Mouse (Mus musculus) E14TG2a.4 (cell line): ENCODE results near the gene Ackr4.
A peak's percentile ranks its signal among the peaks of the same experiment; 100 is the strongest.

Source experiments
- H3K27me3 ChIP-seq: 2 replicates; pipeline ENCODE4 v1.6.1; 2014; ENCODE audit warnings: low read length, control low read depth; ENCODE audit not compliant: insufficient read depth
- H3K36me3 ChIP-seq: 2 replicates; pipeline ENCODE4 v1.6.1; 2014; ENCODE audit warnings: low read length, control low read depth; ENCODE audit not compliant: insufficient read depth
- H3K4me1 ChIP-seq: replicated peaks from 2 replicates; pipeline ENCODE4 v1.6.1; 2014; ENCODE audit warnings: low read depth, low read length, control low read depth
- H3K4me3 ChIP-seq: replicated peaks from 2 replicates; pipeline ENCODE4 v1.5.1; 2014; ENCODE audit warnings: mild to moderate bottlenecking, low read length
- H3K9me3 ChIP-seq: 2 replicates; pipeline ENCODE4 v1.6.1; 2014; ENCODE audit warnings: low read length, control low read depth
- CTCF ChIP-seq: conservative IDR thresholded peaks from 2 replicates; pipeline ENCODE4 v1.5.1; 2014; ENCODE audit warnings: low read length
- NANOG ChIP-seq: IDR thresholded peaks from 2 replicates; pipeline ENCODE4 v1.6.1; 2014; ENCODE audit warnings: borderline replicate concordance, low read length, mixed read lengths
- POU5F1 ChIP-seq: IDR thresholded peaks from 2 replicates; pipeline ENCODE4 v1.6.1; 2014; ENCODE audit warnings: low read length, borderline replicate concordance

Ackr4 gene

DNA sequence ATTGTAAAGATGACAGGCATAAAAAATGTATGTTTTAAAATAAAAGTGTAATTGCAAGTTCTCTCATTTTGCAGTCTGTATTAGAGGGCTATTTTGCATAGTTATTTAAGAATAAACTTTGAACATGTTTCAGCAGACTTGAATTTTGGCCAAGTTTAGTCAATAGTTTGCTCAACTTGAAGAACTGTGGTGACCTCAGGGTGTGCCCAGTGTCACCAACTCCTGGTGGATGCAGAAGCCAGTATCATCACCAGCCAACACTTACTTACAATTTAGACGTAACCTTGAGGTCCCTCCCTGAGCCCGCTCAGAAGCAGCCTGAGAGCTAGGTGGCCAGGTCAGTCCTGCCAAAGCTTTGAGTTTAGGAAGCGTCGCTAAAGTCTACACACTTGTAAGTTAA lies 83.1 kb downstream of the Ackr4 start:
- Histone ChIP-seq H3K9me3 (no peaks in the 10 kb centered on the region), H3K27me3 (no peaks in the 10 kb centered on the region), H3K36me3 (peaks cover 26% of the 10 kb centered on the region), H3K4me1 (peaks cover 12% of the 10 kb centered on the region), H3K4me3 (no peak overlapping the region)
- no peak for TF ChIP-seq NANOG
- TF ChIP-seq CTCF = no peak
- TF ChIP-seq POU5F1 = no peak

DNA sequence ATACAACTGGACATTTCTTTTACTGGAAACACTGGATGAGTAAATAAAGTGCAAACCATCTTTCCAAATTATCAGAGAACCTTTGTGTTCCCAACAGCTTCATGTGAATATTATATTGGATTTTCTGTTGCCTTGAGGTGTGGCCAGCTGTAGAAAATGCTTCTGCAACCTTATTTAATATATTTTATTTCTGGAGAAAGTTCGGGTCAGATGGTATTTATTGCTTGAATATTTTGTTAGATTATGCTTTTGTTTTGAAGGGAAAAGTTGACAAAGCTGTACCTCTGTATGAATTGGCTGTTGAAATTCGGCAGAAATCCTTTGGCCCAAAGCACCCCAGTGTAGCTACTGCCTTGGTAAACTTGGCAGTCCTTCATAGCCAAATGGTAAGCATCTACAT lies 86.4 kb downstream of the Ackr4 start, which contains the start of gene Gm28305:
Gene Gm28305 (plus strand): TSS at position 301 of the 400 bp plus-strand sequence.
- no peaks in the 10 kb centered on the region for H3K9me3 ChIP-seq
- no peaks in the 10 kb centered on the region for H3K36me3 ChIP-seq
- H3K27me3 ChIP-seq = no peaks in the 10 kb centered on the region
- no peak within 1 kb of the TSS for H3K4me3 ChIP-seq
- no peak for TF ChIP-seq CTCF
- TF ChIP-seq POU5F1 = no peak
- TF ChIP-seq NANOG = no peak
- peaks cover 36% of the 10 kb centered on the region for H3K4me1 ChIP-seq

- H3K27me3 ChIP-seq = no peaks in the 10 kb centered on the region
- H3K36me3 ChIP-seq = no peaks in the 10 kb centered on the region
- H3K9me3 ChIP-seq = no peaks in the 10 kb centered on the region
- TF ChIP-seq POU5F1 = no peak
- TF ChIP-seq CTCF = no peak
- no peak for TF ChIP-seq NANOG
- H3K4me3 ChIP-seq = no peak overlapping the region
- H3K4me1 ChIP-seq = peaks cover 40% of the 10 kb centered on the region
These were observed 87.0 kb downstream of the Ackr4 start for GRCm38 (mm10) chr9:104039742-104040141.

DNA sequence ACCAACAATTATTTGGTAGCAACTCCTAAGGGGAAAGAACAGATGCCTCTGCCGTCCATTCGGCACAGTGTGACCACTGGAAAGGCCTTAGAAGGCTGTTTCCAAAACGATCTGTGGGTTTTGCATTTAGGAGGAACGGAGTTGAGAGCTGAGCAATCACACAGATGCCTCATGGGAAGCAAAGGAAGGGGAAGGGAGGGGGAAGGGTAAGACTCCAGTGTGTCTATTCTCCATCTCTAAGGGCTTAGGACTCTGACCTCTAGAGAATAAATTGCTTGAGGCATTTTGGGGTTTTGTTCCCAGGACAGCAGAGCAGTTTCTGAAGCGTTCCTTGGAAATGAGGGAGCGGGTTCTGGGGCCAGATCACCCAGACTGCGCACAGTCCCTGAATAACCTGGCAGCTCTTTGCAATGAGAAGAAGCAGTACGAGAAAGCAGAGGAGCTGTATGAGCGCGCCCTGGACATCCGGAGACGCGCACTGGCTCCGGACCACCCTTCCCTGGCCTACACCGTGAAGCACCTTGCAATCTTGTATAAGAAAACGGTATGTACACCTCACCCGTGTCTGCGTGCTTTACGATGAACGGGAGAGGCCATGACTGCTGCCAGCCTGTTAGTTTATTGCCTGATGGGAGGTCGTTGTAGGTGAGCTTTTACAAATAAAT lies 87.6 kb downstream of the Ackr4 start:
- no peaks in the 10 kb centered on the region for H3K9me3 ChIP-seq
- no peak for TF ChIP-seq CTCF
- TF ChIP-seq NANOG = no peak
- TF ChIP-seq POU5F1 = no peak

DNA sequence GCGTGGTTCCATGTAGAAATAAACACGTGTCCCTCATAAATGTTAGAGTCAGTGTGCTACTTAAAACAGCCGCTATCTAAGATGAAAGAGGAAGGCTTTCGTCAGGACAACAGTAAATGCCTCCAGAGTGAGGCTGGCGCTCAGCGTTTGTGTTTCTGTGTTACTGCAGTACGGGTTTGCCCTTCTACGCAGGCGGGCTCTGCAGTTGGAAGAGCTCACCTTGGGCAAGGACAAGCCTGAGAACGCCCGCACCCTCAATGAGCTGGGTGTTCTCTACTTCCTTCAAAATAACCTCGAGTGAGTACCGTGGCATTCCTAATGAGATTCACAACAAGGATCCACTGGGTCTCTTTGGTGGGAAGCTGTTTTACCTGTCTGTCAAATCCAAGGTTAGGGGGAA lies 88.5 kb downstream of the Ackr4 start:
- H3K27me3 ChIP-seq = no peaks in the 10 kb centered on the region
- H3K4me1 ChIP-seq = peaks cover 48% of the 10 kb centered on the region
- H3K36me3 ChIP-seq = no peaks in the 10 kb centered on the region
- no peaks in the 10 kb centered on the region for H3K9me3 ChIP-seq
- H3K4me3 ChIP-seq = no peak overlapping the region
- TF ChIP-seq POU5F1 (no peak), NANOG (no peak), CTCF (no peak)

More for the DNA sequence above, 87.6 kb downstream of the Ackr4 start:
- Histone ChIP-seq H3K27me3 (no peaks in the 10 kb centered on the region), H3K4me3 (peak overlapping the region; percentile 27), H3K36me3 (no peaks in the 10 kb centered on the region), H3K4me1 (peaks cover 46% of the 10 kb centered on the region)

DNA sequence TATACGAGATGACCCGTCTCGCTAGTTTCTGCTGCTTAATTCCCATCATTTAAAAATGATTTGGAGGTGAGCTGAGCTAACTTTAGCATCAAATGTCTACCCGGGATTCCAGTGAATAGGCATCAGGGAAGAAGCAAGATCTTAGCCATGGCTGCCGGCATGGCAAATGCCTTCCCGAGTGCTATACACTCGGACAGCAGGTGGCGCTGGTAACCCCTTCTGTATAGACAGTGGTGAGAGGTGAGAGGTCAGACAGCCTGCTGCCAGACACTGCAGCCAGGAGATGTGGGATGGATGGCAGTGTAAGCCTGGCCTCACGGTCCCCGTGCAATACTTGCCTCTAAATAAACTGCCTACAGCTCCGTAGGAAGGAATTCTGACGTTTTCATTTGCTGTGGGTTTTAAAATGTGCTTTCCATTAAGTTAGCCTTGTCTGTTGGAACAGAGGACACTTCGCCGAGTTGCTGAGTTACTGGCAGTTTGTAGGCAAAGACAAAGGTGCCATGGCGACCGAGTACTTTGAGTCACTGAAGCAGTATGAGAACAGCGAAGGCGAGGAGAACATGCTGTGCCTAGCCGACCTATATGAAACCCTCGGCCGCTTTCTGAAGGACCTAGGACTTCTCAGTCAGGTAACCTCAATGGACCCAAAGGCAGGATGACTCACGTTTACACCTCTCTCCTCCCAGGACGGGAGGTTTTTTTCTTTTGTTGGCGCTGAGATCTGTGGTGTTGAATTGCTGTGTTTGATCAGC lies 91.3 kb downstream of the Ackr4 start:
- peaks cover 48% of the 10 kb centered on the region for H3K4me1 ChIP-seq
- peak overlapping the region; percentile 51 for H3K4me3 ChIP-seq
- no peaks in the 10 kb centered on the region for H3K9me3 ChIP-seq
- TF ChIP-seq POU5F1 = no peak
- TF ChIP-seq NANOG = no peak
- peak; percentile 73 for TF ChIP-seq CTCF
- H3K36me3 ChIP-seq = no peaks in the 10 kb centered on the region
- no peaks in the 10 kb centered on the region for H3K27me3 ChIP-seq

DNA sequence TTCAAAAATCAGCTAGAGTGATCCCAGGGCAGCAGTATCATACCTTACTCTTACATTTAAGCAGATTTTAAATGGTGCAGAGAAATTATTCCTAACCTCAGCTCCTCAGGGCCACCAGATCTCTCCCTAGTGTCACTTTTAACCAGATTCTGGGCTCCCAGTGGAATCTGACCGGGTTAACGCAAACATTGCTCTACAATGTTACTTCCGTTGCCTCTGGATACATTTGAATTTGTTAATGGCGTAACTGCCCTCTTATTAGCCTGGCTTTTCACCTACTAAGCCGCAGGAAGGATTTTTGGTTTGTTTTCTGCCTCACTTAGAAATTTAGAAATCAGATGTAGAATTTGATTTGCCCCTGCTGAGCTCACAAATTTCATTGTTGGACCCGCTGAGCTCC lies 92.0 kb downstream of the Ackr4 start:
- H3K9me3 ChIP-seq = no peaks in the 10 kb centered on the region
- H3K27me3 ChIP-seq = no peaks in the 10 kb centered on the region
- no peak for TF ChIP-seq NANOG
- no peak for TF ChIP-seq POU5F1
- no peak for TF ChIP-seq CTCF
- peaks cover 45% of the 10 kb centered on the region for H3K4me1 ChIP-seq
- peak overlapping the region; percentile 51; the same call in 1 of the 2 replicates for H3K4me3 ChIP-seq
- no peaks in the 10 kb centered on the region for H3K36me3 ChIP-seq

DNA sequence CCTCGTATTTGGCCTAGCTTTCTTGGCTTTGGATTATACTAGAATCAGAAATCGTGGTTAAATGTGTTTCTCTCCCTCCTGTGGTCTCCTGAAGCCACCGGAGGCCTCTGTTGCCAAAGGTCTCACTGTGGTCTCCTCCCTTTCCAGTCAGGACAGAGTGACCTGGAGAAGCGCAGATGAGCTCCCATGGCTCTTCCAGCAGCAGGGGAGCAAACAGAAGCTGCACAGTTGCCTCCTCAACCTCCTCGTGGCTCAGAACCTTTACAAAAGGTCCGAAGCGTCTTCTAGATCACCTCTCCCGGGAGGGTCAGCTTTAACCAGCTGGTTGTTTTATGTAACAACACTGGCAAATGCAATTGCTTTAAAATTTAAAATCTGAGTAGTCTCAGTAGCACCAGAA lies 92.5 kb downstream of the Ackr4 start:
- Histone ChIP-seq H3K9me3 (no peaks in the 10 kb centered on the region), H3K4me1 (peaks cover 42% of the 10 kb centered on the region), H3K27me3 (no peaks in the 10 kb centered on the region), H3K4me3 (no peak overlapping the region), H3K36me3 (no peaks in the 10 kb centered on the region)
- TF ChIP-seq NANOG (no peak), CTCF (no peak), POU5F1 (no peak)
